Mouse (Mus musculus): ENCODE results near the gene Enho.

Enho gene

DNA sequence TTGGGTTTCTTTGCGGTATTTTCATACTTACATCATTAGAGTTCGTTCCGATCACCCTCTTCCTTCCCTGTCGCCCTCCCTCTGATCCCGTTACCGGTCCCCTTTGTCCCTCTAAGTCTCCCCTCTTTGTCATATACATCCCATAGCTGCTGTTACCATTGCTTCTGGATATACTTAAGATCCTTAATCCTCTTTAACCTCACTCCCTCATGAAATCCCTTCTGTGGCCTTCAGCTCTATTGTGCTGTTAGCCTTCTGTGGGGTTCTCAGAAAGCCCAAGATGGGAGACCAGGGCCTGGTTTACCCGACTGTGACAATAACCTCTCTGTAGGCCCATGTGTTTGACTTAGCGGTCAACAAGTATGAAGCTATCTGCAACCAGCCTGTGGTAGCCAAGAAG, 5.5 kb downstream of the Enho start:
- DNase-seq (ENCODE audit: low read depth, low spot score): no peak

DNA sequence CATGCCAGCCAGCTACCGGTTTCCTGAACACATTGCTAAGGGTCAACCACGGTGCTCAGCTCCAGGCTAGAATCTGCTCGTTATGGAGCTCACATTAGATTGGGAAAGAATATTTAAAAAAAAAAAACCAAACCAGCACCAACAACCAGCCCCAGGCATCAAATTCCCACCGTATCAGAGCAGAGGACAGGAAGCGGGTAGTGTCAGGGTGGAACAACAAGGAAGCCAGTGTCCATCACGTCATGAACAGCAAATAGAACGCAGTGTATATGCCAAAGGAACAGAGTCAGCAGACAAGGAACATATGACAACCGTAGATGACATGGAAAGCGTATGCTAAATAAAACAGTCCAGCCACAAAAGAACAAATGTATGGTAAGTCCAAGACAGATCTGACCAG, 7.1 kb downstream of the Enho start:
- no peak for DNase-seq (ENCODE audit: low read depth, low spot score)

DNA sequence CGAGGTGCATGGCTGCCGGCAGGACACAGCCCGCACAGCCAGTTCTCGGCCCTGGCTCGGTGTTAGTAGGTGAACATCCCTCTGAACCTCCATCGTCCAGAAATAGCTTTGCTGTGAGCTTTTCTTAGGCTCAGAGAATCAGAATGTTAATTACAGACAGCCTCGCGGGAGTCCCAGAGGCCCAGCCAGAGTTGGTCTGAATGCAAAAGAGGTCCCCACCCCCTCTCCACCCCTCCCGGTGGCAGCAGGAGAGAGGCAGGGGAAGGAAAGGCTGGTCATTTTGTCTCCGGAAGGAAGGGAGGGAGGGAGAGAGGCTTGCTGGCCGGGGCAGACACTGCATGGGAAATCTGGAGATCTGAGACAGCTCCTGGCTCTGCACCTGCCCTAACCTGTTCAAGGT, 8.7 kb downstream of the Enho start:
- DNase-seq (ENCODE audit: low read depth, low spot score): peak; percentile 47

DNA sequence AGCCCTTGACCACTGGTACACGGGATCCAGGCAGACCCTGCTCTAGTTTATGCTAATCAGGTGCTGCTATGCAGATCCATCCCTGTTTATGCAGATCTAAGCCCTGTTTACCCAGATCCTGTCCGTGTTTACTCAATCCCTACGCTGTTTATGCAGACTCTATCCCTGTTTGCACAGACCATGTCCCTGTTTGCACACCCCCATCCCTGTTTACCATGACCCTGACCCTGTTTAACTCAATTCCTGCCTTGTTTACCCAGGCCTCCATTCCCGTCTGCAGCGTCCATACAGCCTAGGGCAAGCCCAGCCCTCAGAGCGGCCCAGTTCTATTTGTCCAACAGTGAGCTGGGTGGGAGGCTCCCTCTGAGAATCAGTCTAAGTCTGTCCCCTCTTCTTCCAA, 9.9 kb downstream of the Enho start:
- DNase-seq (ENCODE audit: low read depth, low spot score): no peak

DNA sequence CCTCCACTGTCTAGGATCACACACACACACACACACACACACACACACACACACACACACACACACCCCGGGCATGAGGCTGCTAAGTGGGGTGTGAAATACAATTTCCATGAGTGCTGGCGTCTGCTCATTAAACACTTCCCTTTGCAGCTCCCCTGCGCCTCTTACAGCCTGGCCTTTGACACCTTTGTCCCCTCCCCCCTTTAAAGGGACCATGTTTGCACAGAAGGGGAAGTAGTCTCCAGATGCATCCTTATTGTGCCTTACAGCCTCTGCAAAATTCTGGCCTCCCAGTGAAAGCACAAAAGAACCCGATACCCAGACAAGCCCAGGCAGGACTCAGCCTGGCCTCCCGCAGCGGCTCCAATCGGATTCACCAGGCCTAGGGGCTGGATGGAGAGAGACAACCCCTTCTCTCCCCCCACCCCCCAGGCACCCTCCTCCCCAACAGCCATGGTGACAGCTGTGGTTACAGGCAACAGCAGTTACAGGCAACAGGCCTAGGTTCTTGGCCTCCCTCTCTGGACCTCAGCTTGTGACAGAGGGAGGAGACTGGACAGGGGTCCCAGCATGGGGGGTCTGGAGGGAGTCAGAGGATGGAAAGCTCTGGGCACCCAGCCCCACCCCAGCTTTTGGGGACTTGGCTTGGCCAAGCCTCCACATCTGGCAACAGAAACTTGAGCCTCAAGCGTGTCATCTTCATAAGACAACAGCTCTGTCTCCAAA, 11.8 kb downstream of the Enho start:
- peak; percentile 63 for DNase-seq (ENCODE audit: low read depth, low spot score)

DNA sequence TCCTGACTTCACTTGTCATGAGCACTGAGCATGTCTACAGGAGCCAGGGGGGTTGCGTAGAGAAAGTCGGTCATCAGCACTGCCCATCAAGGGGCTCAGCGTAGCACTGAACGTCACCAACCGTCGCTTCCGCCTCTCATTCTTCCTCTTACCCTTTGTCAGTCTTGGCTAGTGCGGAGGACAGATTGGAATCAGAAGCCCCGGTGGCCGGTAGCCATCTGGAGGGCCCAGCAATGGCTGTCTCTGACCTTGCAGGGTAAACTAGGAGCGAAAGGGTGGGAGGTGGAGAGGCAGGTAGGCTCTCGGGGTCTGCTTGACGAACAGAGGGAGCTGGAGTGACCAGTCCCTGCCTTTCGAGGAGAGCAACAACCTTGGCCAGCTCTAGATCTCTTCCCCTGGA, 18.1 kb downstream of the Enho start:
- no peak for DNase-seq (ENCODE audit: low read depth, low spot score)

DNA sequence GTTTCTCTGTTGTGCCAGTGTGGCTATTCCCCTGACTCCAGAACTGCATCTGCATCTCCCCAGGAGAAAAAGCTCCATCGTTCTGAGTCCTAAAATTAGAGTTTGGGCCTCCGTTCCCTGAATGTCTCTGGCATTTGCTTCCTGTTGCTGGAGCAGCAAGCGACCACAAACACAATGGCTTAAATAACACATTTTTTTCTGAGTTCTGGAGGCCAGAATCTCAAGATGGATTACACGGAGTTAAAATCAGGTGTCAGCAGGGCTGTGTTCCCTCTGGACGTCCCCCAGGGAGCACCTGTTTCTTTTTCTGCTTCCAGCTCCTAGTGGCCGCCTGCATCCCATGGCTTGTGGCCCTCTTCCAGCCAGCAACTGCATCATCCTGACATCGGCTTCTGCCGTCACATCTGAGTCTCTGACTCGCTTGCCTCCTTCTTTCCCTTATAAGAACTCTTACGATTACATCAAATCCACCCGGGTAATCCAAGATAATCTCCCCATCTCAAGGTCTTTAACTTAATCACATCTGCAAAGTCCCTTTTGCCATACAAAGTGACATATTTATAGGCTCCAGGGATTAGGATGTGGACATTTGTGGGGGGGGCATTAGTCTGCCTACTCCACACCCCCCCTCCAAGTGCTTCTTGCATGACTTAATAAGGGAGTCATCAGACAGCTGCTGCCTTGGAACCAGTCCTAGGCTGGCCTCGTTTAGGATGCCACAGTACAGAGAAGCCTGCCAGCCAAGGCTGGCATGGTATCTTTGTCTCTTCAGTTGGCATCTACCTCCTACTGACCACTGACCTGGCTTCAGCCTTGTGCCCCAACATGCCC, 21.0 kb downstream of the Enho start:
- DNase-seq (ENCODE audit: low read depth, low spot score): no peak

DNA sequence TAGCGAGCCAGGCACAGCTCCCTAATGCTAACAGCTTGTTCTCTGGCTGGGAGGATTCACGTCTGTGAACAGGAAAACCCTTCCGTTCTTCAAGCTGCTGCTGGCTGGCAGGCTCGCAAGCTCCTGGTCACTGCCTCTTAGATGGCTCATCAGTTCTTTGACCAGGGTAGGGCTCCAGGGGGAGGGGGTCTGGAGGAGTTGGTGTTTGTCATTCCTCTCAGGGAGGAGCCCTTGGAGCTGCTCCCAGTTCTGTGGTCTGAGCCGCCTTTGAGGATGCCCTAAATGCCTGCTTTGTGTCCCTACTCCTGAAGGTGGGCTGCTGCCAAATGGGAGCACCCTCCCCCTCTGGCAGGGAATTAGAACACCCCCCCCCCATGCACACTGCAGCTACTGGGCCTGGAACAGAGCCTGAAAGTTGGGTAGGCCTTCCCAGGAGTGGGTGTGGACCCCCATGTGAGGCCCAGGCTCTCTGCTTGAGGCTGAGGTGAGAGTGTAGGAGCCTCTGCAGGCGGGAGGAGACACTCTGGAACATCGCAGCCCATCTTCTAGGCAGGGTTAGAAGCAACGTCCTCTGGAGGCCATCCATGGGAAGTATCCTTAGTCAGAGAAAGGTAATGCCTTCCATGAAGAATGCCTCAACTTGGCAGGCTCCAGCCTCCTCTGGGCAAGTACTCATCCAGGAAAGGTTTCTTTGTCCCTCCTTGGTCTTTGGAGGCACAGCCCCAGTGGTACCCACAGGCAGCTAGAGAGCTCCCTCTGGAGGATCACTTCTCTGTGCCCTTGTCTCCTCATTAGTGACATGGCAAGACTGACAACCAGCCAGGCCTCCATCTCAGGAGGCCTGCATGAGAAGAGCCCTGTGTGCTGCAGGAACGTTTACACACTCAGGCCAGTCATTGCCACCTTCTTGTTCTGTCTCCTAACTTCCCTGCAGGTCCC, 24.2 kb downstream of the Enho start:
- no peak for DNase-seq (ENCODE audit: low read depth, low spot score)

DNA sequence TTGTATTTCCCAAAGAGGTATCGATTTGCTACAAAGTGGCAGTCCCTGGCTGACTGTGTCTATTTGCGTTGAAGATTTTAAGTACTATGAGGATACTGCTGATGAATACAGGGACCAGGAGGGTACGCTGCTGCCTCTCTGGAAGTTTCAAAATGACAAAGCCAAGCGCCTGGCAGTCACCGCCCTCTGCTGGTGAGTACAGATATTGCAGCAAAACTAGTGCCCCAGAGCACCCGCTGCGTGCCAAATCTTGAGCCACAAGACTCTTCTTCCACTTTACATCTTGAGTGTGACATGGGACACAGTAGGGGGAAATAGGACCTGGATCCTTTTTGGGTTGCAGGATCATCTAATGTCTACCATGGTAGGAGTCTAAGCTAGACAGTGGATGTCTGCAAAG, 26.0 kb downstream of the Enho start:
- peak; percentile 70 for DNase-seq (ENCODE audit: low read depth, low spot score)

DNA sequence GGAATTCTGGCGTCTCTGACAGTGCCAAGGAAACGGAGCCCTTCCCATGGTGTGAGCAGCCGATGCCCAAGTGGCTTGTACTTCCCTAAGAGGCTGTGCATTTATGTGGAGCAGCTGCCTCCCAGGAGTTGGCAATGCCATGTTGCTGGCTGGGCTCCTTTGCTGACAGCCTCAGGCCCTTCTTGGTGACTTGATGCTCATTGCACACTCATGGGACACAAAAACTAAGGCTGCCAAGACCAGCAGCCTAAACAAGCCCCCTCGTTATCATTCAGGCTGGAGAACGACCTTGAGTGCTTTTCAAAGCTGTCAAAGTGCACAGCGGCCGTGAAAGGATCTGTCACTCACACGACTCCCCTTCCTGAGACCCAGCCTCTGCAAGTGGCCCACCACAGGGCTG, 28.0 kb downstream of the Enho start:
- DNase-seq (ENCODE audit: low read depth, low spot score): no peak

DNA sequence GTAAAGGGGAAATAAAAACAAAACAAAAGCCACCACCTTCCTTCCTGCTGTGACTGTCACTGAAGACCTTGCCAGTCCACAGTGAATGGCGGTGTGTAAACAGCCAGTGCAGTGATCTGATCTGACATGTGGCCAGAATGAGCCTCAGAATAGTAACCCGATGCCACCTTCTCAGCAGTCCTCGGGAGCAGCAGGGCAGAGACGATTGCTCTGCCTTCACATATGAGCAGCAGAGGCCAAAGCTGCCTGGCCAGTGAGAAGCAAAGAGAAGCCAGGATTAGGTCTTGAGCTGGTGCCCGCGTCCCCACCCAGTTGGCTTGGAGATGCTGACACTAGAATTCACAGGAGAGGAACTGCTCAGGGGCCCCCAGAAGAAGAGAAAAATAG, 29.5 kb downstream of the Enho start:
- no peak for DNase-seq (ENCODE audit: low read depth, low spot score)

DNA sequence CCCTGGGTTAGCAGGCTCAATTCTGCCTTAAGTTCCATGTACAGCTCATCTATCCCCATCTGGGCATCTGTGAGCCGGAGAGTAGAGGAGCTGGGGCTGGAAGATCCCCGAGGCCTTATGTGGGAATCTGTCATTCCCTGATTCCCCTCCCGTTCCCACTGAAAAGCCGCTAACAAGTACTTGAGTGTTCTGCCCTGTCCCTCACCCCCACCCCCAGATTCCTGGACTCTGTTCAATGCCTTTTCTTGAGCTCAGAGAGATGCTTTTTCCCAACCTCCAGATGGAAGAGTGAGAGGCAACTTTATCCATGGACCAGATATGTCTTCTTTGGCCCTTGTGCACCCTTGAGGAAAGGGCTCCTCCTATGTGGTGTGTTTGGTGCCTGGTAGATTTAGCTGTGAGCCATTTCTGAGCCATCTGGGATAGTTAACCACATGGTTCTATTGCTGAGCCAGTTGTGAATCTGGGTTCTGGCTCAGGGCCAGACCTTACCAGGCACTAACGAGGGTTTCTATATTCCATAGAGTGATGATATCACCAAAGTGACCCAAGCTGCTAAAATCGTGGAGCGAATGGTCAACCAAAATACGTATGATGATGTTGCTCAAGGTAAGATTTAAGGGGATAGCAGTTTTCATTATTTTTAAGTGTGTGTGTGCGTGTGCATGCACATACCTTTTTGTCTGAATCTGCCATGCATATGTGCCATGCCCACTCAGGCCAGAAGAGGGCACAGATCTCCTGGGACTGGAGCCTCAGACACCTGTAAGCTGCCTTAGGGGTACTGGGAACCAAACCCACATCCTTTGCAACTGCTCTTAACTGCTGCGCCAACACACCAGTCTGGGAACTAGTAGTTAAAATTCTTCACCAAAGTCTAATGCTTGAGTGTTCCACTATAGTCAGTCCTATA, 30.2 kb downstream of the Enho start:
- DNase-seq (ENCODE audit: low read depth, low spot score): peak; percentile 19

DNA sequence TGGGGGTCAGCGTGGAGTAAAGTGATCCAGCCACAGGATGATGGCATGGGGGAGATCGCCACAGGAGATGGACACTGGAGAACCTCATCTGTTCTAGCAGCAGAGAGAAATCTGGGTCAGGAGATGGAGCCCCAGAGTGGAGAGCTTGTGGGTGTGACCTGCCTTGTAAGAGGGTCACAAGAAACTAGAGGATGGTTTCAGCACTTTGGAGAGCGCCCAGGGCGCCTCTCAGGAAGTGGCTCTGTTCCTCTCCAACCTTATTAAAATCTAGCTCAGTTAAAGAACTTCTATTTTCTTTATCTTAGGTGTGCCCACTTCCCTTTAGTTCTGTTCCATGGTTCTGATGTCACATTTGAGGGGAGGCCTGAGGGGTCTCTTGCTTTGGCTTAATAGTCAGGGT, 33.3 kb downstream of the Enho start:
- DNase-seq (ENCODE audit: low read depth, low spot score): peak; percentile 54

DNA sequence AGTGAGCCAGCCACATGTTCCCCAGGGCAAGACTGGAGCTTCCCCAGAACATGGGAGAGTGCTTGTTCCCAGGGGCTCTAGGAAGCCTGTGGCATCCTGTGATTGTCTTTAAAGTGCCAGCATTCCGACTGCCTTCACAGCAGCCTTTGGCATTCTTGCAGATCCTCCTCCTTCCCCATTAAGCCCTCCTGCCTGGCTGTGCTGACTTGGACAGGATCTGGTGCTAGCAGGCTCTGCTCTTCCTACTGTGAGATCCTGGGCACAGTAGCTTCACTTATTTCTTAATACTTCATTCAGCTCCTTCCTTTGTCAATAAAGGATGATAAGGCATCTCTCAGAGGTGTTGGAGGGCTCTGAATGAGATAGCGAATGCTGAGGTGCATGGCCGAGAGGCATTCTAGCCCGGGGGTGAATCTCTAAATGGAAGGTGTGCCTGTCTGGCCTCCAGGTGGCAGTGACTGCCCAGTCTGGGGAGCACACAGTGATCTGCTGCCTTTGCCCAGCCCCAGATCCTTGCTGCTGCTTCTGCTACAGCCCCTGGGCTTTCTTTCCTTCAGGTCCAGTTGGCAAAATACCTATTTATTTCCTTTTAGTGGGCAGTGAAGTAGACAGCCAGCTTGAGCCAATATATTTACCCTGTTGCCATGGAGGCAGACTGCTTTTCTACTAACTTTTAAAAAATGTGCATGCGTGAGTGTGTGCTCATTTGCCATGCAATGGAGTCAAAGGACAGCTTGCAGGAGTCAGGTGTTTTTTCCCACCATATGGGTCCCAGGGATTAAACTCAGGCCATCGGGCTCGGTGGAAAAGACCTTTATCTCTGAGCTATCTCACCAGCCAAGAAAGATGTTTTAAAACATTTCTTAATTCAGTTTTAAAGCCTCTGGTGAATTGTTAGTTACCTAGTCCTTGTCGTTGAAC, 35.4 kb downstream of the Enho start:
- DNase-seq (ENCODE audit: low read depth, low spot score): peak; percentile 45

DNA sequence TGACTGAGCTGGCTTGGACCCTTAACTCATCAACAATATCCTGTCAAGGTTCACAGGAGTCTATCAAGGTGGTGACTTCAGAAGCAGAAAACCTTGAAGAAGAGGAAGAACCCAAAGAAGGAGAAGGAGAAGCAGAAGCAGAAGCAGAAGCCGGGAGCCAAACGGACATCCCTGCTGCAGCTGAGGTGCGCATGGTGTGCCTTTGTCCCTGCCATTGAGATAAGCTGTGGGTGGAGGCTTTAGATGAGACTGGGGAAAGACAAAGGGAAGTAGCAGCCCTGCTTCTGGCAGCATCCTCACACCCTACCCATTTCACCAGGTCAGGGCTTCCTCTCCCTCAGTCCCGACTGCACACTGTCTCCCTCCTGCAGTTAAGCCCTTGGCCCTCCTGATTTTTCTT, 37.3 kb downstream of the Enho start:
- DNase-seq (ENCODE audit: low read depth, low spot score): no peak
